Mouse (Mus musculus) adrenal gland (tissue): ENCODE results near the gene Ryr1.

Source experiments
- intact Hi-C: fragments of 180-260 bp; cut with DNase I; formaldehyde crosslinking; loops from one replicate; pipeline ENCODE4 v1.15.1; 2025

Gene Ryr1

DNA sequence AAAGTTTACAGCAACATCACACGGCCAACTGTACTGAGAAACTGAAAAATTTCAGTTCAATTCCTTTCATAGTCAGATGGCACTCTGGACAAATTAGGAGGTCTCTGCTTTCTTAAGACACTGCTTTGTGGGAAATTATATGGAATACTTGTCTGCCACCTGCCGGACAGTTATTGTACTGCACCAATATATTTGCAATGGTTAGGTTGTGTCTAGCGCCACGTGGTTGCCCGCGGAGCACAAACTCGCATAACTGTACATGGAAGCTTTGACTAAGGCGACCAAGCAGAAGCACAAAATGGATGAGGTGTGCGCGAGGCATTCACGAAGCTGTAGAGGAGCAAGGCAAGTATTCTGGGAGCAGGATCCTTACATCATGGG lies 85.4 kb downstream of the Ryr1 start:
- intact Hi-C loops, result loop anchor here (5.0 to 10.0 kb wide), 4 partner anchors 47 to 255 kb away; partner anchors contain the start of gene Rinl

DNA sequence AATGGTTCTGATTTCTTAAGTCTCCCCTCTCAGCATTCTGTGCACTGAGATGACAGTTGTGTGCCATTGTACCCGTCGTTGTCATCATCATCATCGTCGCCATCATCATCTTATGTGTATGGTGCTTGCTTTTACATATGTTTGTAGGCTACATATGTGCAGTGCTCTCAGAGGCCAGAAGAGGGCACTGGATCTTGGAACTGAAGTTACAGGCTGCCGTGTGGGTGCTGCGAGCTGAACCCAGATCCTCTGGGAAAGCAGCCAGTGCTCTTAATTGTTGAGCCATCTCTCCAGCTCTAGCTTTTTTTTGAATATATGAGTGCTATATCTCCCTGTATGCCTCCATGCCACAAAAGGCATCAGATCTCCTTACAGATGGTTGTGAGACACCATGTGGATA lies 87.7 kb downstream of the Ryr1 start:
- intact Hi-C loops, result loop anchor here (5.0 to 10.0 kb wide), 4 partner anchors 45 to 252 kb away; partner anchors contain the start of gene Rinl

DNA sequence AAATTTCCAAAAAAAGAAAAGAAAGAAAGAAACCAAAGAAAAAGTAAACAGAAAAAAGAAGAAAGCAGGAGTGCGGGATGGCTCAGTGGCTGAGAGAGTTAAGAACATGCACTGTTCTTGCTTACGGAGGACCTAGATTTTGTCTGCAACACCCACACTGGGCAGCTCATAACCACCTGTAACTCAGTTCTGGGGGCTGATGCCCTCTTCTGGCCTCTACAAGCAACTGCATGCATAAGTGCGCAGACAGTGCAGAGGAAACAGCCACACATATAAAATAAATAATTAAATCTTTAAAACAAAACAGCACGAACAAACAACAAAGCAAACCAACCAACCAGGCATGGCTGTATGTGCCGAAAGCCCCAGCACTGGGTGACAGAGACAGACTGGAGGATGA lies 92.3 kb downstream of the Ryr1 start:
- intact Hi-C loops, result loop anchor here (10.0 kb wide), 2 partner anchors 128 to 248 kb away; partner anchors contain the start of gene Rinl

DNA sequence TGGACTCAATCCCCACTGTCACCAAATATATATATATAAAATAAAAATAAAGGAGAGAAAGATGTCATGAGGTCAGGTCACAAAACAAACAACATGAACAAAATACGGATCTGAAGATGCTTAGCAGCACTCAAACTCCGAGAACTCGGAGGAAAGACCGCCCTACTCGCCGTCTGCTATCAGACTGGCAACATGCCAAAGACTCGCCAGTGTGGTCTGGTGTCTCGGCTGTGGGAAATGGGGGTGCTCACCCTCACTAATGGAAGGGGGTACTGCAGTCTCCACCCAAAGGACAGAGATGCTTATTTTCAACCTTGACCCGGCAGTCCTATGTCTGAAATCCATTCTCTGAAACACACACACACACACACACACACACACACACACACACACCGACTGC lies 93.3 kb downstream of the Ryr1 start:
- intact Hi-C loops, result loop anchor here (10.0 kb wide), 2 partner anchors 127 to 247 kb away; partner anchors contain the start of gene Rinl

DNA sequence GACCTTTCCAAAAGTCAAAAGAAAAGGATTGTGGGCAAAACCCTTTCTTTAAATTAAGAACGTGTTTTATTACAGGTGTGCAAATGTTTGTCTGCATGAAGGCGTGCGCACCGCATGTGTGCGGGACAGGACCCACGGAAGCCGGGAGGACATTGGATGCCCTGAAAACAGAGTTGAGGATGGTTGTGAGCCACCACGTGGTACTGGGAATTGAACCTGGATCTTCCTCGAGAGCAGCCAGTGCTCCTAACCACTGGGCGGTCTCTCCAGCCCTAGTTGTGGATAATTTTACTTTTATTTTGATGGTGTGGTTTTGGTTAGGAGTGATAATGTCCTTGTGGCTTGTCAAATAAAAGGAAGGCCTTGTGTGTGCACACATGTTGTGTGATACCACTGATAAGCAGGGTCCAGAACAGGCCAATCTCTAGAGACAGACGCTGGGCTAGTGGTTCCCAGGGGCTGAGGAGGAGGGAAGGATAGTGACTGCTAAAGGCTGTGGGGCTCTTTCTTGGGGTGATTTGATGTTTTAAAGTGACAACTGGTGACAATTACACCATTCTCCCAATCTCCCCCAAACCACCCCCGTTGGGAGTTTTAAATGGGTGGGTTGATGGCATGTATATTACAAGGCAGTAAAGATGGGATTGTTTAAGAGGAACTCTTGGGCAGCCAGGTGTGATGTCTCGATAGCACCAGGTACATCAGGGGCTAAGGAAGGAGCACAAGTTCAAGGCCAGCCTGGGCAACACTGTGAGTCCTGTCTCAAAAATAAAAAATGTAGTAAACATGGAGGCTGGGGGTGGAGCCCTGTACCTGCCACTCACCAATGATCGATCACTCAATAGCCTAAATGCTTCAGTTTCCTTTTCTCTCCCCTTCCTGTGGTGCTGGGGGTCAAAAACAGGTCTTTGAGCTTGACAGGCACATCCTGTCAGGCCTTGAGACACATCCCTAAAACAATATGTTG lies 95.0 kb downstream of the Ryr1 start:
- intact Hi-C loops, result loop anchor here (10.0 kb wide), 2 partner anchors 125 to 245 kb away; partner anchors contain the start of gene Rinl

DNA sequence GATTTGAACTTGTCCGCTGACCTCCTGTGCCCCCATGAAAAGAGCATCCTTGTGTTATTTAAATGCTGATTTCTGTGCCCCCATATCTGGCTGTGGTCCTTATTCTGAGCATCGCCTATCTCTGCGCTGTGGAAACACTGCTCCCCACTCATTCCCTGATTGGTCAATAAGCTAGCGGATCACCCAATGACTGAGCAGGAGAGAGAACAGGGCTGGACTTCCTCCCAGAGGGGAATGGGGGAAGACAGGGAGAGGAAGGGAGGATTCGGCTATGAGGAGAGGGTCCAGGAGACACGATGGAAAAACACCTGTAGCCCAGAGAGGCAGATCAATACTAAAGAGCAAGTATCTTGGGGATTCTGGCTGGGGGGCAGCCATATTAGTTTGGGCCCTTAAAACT lies 96.2 kb downstream of the Ryr1 start:
- intact Hi-C loops, result no loop called here

DNA sequence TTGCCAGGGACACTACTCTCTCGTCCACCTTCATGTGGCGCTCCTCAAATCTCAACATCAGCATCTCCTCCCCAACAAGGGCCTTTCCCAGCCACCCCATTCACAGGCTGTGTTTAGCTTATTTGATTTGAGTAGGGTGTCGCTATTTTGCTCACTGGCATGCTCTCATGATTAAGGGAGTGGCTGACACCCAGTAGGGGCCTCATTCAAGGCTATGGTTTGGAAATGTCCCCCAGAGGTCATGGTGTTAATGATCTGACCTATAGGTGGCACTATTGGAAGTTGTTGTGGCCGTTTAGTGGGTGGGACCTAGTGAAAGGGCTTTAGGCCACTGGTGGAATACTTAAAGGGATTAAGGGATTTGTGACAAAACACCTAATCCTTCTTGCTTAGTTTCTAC lies 98.2 kb downstream of the Ryr1 start:
- intact Hi-C loops, result no loop called here

DNA sequence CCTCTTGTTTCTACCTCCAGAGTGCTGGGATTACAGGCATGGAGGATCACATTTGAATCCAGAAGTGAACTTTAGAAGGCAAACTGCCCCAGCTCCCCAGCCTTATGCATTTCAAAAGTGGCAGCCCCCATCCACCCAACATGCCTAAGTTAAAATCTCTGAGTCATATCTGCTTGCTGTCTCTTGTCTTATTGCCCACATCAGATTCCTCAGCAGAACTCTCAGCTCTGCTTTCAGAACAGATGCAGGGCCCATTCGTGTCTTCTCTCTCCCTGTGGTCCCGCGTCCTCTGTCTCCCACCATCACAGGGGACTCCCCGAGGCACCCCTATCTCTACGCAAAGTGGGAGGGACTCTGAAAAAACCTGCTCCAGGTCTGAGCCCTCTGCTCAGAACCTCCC lies 98.8 kb downstream of the Ryr1 start:
- intact Hi-C loops, result no loop called here

DNA sequence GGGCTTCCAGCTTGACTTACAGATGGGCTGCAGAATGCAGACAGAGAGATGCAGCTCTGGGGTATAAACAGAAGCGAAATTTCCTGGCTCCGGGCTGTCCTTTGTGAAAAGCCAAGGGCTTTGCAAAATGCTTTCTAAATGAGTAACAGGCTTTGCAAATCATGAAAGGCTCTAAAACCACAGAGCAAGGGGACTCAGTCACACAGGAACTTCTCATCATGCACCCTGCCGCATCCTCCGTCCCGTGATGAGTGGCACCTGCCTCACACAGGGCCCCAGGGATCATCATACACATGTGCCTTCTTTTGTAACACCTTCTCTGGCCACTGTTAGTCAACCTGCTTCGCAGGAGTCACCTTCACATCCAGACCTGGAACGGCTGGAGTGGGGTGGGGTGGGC lies 99.4 kb downstream of the Ryr1 start:
- intact Hi-C loops, result no loop called here

DNA sequence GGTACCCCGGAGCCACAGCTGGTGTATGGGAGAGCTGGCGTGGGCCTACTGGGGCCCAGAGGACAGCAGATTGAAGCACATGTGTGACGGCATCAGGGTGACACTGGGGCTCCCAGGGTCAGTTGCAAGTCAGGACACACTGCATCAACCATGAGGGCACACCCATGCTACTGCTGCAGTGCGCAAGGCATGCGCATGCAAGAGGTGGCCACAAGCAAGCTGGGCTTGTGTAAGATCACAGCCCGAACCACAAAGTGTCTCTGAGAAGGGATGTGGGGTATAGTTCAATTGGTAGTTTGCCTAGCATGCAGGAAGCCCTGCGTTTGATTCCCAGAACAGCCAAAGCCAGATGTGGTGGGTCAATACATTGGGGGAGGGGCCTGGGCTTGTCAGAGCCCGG lies 101.5 kb downstream of the Ryr1 start:
- intact Hi-C loops, result no loop called here

DNA sequence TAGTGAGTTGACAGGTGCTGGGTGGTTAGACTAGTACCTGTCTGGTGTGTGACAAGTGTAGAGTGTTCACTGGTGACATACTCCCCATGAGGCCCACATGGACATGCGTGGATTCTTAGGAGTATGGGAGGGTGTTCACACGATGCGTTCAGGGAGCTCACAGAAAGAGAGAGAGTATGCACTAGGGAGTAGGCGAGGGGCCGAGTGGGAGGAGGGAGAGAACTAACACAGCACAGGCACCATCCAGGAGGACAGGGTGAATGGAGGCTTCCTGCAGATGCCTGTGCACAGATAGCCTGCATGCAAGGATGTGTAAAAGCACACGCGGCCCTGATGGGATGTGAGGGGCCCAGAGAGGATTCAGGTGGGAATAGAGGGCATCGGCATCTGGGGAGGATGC lies 102.5 kb downstream of the Ryr1 start:
- intact Hi-C loops, result no loop called here

DNA sequence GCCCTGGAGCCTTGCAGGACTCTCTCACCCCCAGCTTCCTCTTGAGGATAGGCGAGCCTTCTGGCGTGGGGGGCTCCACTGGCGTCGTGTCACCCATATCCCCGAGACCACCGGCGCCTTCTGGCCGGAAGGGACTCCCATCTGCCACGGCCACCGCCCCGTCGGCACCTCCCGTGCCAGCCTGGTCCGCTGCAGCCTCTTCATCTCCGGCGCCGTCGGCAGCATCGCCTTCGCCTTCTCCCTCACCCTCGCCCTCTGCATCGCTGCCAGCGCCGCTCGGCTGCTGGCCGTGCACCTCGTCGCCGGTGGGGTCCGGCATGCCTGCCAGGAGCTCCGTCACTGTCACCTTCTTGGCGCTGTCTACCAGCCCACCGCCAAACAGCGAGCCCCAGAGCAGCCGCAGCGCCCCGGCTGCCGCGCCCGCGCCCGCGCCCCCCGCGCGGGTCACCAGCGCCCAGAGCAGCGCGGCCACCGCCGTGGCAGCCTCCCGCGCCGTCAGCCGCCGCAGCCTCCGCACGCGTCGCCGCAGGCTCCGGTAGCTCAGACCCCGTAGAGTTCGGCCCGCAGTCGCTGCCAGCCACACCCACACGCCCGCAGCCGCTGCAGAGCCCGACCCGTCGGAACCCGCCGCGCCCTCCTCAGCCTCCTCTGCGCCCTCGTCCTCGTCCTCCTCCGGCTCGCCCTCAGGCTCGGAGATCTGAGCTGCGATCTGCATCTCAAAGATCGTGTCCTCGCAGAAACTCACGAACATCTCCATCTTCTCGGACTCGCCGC lies 105.3 kb downstream of the Ryr1 start:
- intact Hi-C loops, result no loop called here

DNA sequence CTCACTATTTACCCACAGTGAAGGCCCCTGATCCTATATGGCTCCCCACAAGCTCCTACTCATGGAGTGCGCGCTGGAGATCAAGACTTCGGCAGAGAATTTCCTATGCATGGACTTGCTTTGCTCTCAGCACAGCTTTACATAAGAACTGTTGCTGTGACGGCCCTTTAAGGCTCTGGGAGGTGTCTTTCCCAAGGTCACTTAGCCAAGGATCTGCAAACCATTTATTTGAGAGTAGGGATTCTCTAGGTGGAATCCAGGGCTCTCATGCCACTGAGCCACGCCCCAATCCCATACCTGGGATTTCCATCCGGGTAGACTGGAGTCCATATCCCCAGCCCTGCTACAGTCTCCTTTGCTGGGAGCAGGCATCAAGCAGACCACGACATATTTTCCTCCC lies 107.8 kb downstream of the Ryr1 start:
- intact Hi-C loops, result no loop called here

DNA sequence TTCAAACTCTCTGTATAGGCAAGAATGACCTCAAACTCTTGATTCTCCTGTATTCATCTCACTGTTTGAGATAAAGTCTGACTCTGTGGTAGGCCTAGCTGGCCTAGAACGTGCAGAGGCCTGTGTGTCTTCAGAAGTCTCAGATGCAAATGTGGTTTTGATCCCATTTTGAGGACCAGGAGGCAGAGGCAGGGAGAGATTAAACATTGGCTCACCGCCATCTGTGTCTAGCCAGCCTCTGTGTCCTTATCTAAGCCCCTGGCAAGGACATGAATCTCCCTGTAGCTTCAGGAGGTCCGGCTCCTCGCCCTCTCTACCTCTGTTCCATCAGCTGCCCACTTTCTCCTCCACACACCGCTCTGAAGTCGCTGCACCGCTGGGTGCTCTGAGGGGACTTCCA lies 108.5 kb downstream of the Ryr1 start:
- intact Hi-C loops, result no loop called here

DNA sequence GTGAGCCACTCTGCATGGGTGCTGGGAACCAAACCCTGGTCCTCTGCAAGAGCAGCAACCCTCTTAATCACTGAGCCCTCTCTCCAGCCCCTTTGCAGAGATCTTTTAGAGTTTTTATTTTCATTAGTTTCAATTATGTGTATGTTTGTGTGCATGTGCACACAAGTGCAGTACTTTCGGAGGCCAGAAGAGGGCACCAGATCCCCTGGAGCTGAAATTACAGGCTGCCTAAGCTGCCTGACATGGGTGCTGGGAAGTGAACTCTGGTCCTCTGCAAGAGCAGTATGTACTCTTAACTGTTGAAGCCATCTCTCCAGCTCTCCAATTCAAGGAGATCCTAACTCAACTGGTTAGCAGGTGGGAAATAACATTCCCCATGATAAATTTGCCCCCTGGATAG lies 110.0 kb downstream of the Ryr1 start:
- intact Hi-C loops, result no loop called here

DNA sequence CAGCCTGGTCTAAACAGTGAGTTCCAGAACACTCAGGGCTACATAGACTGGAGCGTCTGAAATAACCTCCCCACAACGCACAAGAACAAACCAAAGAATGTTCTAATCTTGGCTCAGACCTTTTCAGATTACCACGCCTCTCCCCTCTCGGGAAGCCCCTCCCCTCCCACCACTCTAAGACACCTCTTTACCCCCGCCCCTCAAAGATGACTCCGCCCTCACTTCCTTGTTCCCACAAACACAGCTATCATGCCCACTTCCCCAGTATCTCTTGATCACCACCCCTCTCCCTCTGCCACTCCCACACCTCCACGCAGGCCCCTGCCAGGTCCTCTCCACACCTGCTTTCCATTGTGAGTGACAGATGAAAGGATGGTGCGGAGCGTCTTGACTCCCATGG lies 116.3 kb downstream of the Ryr1 start:
- intact Hi-C loops, result no loop called here

DNA sequence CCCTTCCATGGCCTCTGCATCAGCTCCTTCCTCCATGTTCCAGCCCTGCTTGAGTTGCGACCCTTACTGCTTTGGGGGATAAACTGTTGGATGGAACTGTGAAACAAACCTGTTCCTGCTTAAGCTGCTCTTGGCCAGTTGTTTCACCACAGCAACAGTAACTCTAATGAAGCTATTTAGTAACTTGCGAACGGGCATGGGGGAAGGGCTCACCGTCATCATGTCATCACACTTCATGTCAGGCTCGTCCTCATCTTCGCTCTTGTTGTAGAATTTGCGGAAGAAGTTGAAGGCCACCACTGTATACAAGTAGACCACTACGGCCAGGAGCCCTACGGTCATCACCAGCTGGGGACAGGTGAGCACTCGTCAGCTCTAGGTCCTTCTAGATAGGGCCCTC lies 116.8 kb downstream of the Ryr1 start:
- intact Hi-C loops, result no loop called here

DNA sequence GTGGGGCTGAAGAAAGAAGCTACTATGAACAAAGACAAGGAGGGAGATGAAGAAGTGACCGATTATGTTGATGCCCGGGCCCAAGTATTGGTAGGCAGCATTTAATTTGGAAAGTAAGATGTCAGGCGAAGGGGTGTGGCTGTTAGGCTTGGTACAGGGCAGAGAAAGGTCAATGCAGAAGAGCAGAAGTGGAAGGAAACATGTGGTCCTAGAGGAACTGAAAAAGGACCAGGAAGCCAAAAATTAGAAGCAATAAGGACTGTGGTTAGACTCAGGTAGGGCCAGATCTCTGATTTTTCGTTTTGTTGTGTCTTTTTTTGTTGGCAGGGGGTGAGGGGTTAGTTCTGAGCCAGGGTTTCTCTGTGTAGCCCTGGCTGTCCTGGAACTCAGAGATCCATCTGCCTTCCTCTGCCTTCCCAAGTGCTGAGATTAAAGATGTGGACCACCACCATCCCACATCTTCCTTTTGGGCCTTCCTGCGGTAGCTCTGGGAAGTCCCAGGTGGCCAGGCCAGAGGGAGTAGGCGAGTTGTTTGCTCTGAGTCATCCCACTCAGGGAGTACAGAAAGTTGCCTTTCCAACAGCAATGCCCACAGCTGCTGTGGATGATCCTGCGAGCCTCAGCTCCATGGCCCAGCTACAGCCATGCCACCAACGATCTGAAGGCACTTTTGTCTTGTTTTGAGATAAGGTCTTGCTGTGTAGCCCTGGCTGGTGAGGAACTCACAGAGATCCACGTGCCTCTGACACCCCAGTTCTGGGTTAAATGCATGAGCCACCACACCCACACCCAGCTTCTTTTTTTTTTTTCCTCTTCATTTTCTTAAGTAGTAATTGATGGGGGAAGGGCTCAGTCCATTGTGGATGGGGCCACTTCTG lies 117.5 kb downstream of the Ryr1 start:
- intact Hi-C loops, result no loop called here

DNA sequence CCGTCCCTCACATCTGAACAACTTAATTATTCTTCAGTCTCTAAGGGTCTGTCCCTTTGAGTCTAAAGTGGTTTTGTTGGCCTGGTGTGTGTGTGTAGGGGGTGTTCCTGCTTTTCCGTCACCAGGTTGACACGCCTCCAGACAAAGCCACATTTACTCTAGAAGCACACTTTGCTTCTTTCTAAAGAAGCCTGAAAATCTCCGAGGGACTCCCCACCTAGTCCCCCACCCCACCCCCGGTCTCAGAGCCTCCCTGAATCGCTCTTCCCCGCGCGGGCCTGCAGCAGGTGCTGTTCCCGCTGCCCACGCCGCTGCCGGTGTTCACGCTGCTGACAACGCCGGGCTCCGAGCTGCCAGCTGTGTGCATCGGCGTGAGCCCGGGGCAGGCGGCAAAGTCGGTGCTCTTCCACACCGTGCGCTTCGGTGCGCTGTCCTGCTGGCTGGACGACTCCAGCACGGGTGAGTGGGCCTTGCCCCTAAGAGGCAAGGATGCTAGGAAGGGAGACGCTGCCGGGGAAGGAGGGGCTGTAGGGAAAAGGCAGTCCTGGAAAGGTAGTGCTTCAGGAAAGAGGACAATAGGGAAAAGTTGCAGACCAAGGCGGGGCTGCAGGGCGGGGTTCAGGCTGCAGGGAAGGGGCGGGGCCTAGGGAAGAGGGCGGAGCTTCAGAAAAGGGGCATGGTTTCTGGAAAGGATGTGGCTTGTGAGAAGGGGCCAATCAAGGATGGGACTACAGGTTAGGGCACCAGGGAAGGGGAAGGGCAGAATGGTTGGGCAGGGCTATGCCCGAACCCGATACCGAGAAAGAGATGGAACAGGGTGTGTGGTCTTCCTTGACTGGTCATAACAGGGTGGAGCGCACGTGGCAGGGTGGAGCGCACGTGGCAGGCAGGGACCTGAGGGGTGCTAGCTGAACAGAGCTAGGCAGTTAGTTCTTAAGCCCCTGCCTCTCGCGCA lies 124.1 kb downstream of the Ryr1 start:
- intact Hi-C loops, result no loop called here

DNA sequence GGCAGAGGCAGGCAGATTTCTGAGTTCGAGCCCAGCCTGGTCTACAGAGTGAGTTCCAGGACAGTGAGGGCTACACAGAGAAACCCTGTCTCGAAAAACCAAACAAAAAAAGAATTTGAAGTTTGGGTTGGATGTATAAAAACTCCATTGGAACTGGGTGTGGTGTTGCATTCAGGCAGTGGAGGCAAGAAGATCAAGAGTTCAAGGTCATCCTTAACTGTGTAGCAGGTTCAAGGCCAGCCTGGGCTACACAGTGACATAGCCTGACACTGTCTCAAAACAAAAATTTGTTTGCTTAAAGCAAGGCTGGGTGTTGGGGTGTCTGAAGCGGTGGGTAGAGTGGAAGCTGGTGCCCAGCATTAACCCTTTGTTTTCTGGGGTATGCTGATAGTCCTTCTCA lies 131.6 kb downstream of the Ryr1 start:
- intact Hi-C loops, result loop anchor here (5.0 kb wide), 1 partner anchor 44 kb away; no protein-coding TSS in a partner anchor
